Mouse (Mus musculus): ENCODE data around the gene Slc6a6. TPM values are rescaled to one million over a fixed set of nuclear protein-coding genes. Genes with fewer than 3 reads are reported as not detected.

Gene Slc6a6
- polyA plus RNA-seq (2021; fragmentation: Nextera tagmentation) = 54.6 and 69.9 TPM in 2 replicates
- long read RNA-seq, experiment 1, full-length matches to known transcripts = 86 of 128 reads
- long read RNA-seq, experiment 1, partial matches to known transcripts = 17 of 128 reads
- long read RNA-seq, experiment 1, other reads (novel, unspliced or antisense) = 25 of 128 reads
- long read RNA-seq, experiment 2, full-length matches to known transcripts = 108 of 189 reads
- long read RNA-seq, experiment 2, partial matches to known transcripts = 5 of 189 reads
- long read RNA-seq, experiment 2, other reads (novel, unspliced or antisense) = 76 of 189 reads

GRCm38 (mm10) chr6:91683602-91684473, at the start of gene Slc6a6:
Gene Slc6a6 (plus strand): TSS chr6:91684053.

Other genes starting within 250 kb of the Slc6a6 start
- 36.0 and 38.2 TPM in 2 replicates for gene Chchd4, start 210.5 kb upstream of the Slc6a6 start, polyA plus RNA-seq (2021; fragmentation: Nextera tagmentation)
- gene Tmem43, start 210.3 kb upstream of the Slc6a6 start, polyA plus RNA-seq (2021; fragmentation: Nextera tagmentation) = 19.9 and 21.0 TPM in 2 replicates
- gene Xpc, start 168.2 kb upstream of the Slc6a6 start, polyA plus RNA-seq (2021; fragmentation: Nextera tagmentation) = 6.2 and 6.9 TPM in 2 replicates
- gene Lsm3, start 168.1 kb upstream of the Slc6a6 start, polyA plus RNA-seq (2021; fragmentation: Nextera tagmentation) = 82.5 and 86.2 TPM in 2 replicates
- gene Grip2, start 143.2 kb downstream of the Slc6a6 start, polyA plus RNA-seq (2021; fragmentation: Nextera tagmentation) = 0.74 and 0.79 TPM in 2 replicates
- gene Ccdc174, start 194.0 kb downstream of the Slc6a6 start, polyA plus RNA-seq (2021; fragmentation: Nextera tagmentation) = 25.7 and 29.0 TPM in 2 replicates
- 0.16 TPM in 2 replicates for gene 4930590J08Rik, start 218.8 kb downstream of the Slc6a6 start, polyA plus RNA-seq (2021; fragmentation: Nextera tagmentation)

All from layer of hippocampus, adult 6 months (tissue).